Mouse (Mus musculus) spleen, adult 2 months (tissue): ENCODE data around the gene Epha10. TPM values are rescaled to one million over a fixed set of nuclear protein-coding genes. Genes with fewer than 3 reads are reported as not detected.

Source experiments
- DNase-seq, 2 experiments: peaks; one replicate each; pipeline versions ENCODE4 v3.0.0 to v3.0.0-alpha.2; 2012 to 2021; ENCODE audit warnings: low spot score in 2 of 2, low read depth in 1 of 2
- H3K27ac ChIP-seq: fragments of 200-500 bp; 2 replicates; pipeline ENCODE4 v1.5.1; 2012; ENCODE audit warnings: low read length, inconsistent platforms; ENCODE audit not compliant: insufficient read depth
- H3K27me3 ChIP-seq: fragments of 200-500 bp; 2 replicates; pipeline ENCODE4 v1.6.1; 2012; ENCODE audit warnings: mild to moderate bottlenecking, moderate library complexity, low read length, inconsistent platforms; ENCODE audit not compliant: control insufficient read depth, insufficient read depth
- H3K36me3 ChIP-seq: fragments of 200-500 bp; 2 replicates; pipeline ENCODE4 v1.6.1; 2012; ENCODE audit warnings: mild to moderate bottlenecking, low read length, inconsistent platforms; ENCODE audit not compliant: control insufficient read depth, insufficient read depth
- H3K4me1 ChIP-seq: fragments of 200-500 bp; 2 replicates; pipeline ENCODE4 v1.6.1; 2011; ENCODE audit warnings: inconsistent platforms; ENCODE audit not compliant: control insufficient read depth, insufficient read depth, insufficient read length
- H3K4me3 ChIP-seq: fragments of 200-500 bp; 2 replicates; pipeline ENCODE4 v1.5.1; 2011; ENCODE audit warnings: mild to moderate bottlenecking, inconsistent platforms; ENCODE audit not compliant: insufficient read depth, insufficient read length; ENCODE audit errors: extremely low read depth
- CTCF ChIP-seq: fragments of 200-500 bp; IDR thresholded peaks from 2 replicates; pipeline ENCODE4 v1.5.1; 2011; ENCODE audit warnings: mild to moderate bottlenecking, inconsistent platforms; ENCODE audit not compliant: insufficient read depth, insufficient read length, insufficient replicate concordance; ENCODE audit errors: extremely low read depth
- POLR2A ChIP-seq: fragments of 200-500 bp; IDR thresholded peaks from 2 replicates; pipeline ENCODE4 v1.6.1; 2011; ENCODE audit warnings: low read depth, low read length, inconsistent platforms
- WGBS: fragments of 180-500 bp; shearing (Covaris S2); methylation state at CpG from one replicate; pipeline ENCODE4 v1.1.7; 2018; 5-methylcytosine and 5-hydroxymethylcytosine counted together
- polyA plus RNA-seq: library from polyadenylated mRNA; depleted of rRNA; stranded (reverse); fragments of >200 nt; gene quantifications from 2 replicates; pipeline ENCODE4 v1.2.3, GENCODE M21; 2012

Gene Epha10
- polyA plus RNA-seq, 1 experiment = not detected

DNA sequence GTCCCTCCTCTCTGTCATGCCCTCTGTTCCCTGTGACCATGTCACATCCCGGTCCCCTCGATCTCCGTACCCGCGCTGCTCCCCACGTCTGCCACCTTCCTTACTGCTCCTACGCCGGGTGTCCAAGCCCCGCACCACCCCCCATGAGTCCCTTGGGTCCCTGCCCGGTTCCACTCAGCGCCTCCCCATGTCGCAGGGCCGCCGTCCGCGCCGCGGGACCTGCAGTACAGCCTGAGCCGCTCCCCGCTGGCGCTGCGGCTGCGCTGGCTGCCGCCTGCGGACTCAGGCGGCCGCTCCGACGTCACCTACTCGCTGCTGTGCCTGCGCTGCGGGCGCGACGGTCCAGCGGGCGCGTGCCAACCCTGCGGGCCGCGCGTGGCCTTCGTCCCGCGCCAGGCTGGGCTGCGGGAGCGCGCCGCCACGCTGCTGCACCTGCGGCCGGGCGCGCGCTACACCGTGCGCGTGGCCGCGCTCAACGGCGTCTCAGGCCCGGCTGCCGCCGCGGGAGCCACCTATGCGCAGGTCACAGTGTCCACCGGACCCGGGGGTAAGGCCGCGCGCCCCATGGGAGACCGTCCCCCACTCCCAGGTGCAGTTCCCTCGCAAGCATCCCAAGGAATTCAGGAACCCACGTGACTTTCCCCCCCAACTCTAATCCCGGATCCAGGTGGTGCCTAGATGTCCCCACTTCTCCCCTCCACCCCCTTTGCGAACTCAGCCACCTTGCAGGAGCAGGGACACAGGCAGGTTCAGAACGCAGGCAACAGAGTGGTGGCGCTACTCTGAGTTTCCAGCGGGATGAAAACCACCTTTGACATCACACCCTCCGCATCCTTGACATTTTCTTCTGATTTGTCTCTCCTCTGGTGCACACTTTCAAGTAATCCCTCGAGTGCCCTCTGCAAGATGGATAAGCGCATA lies 14.1 kb downstream of the Epha10 start:
- Histone ChIP-seq H3K27ac (no peak overlapping the region), H3K4me1 (peaks cover 3% of the 10 kb centered on the region; the same call in 1 of the 2 replicates), H3K36me3 (no peaks in the 10 kb centered on the region), H3K27me3 (peaks cover 9% of the 10 kb centered on the region), H3K4me3 (no peak overlapping the region)
- DNase-seq = no peak
- WGBS = 5% methylated on average over 83 of the region's 83 CpGs
- TF ChIP-seq CTCF = no peak
- TF ChIP-seq POLR2A = no peak

GRCm38 (mm10) chr4:124898428-124898827 lies 17.7 kb downstream of the Epha10 start:
- H3K27me3 ChIP-seq = peaks cover 9% of the 10 kb centered on the region
- 73% methylated on average over 10 of the region's 10 CpGs for WGBS
- no peak overlapping the region for H3K4me3 ChIP-seq
- H3K4me1 ChIP-seq = peaks cover 3% of the 10 kb centered on the region; the same call in 1 of the 2 replicates
- TF ChIP-seq CTCF (no peak), POLR2A (no peak)
- no peak for DNase-seq
- no peak overlapping the region for H3K27ac ChIP-seq
- H3K36me3 ChIP-seq = no peaks in the 10 kb centered on the region

- H3K36me3 ChIP-seq = no peaks in the 10 kb centered on the region
- no peaks in the 10 kb centered on the region for H3K4me1 ChIP-seq
- TF ChIP-seq POLR2A (no peak), CTCF (no peak)
- no peak overlapping the region for H3K4me3 ChIP-seq
- 57% methylated on average over 5 of the region's 5 CpGs for WGBS
- no peak overlapping the region for H3K27ac ChIP-seq
- DNase-seq = no peak
- peaks cover 2% of the 10 kb centered on the region; the same call in 1 of the 2 replicates for H3K27me3 ChIP-seq
Observed at GRCm38 (mm10) chr4:124899906-124900305, 19.2 kb downstream of the Epha10 start.

DNA sequence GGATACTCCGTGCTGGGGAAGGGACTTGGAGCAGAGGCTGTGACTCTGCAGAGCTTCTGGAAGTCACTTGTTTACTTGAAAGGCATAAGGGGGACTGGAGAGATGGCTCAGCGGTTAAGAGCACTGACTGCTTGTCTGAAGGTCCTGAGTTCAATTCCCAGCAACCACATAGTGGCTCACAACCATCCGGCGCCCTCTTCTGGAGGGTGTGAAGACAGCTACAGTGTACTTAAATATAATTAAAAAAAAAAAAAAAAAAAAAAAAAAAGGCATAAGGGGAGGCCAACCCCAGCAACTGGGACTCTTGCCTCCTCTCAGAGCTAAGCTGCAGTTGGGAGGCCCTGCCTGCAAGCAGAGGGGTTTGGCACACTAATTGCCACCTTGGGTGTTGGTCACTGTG lies 24.7 kb downstream of the Epha10 start:
- H3K27ac ChIP-seq = no peak overlapping the region
- no peak overlapping the region for H3K4me3 ChIP-seq
- H3K4me1 ChIP-seq = no peaks in the 10 kb centered on the region
- no peak for DNase-seq
- H3K36me3 ChIP-seq = no peaks in the 10 kb centered on the region
- WGBS = 63% methylated on average over 4 of the region's 4 CpGs
- no peaks in the 10 kb centered on the region for H3K27me3 ChIP-seq
- no peak for TF ChIP-seq POLR2A
- no peak for TF ChIP-seq CTCF

DNA sequence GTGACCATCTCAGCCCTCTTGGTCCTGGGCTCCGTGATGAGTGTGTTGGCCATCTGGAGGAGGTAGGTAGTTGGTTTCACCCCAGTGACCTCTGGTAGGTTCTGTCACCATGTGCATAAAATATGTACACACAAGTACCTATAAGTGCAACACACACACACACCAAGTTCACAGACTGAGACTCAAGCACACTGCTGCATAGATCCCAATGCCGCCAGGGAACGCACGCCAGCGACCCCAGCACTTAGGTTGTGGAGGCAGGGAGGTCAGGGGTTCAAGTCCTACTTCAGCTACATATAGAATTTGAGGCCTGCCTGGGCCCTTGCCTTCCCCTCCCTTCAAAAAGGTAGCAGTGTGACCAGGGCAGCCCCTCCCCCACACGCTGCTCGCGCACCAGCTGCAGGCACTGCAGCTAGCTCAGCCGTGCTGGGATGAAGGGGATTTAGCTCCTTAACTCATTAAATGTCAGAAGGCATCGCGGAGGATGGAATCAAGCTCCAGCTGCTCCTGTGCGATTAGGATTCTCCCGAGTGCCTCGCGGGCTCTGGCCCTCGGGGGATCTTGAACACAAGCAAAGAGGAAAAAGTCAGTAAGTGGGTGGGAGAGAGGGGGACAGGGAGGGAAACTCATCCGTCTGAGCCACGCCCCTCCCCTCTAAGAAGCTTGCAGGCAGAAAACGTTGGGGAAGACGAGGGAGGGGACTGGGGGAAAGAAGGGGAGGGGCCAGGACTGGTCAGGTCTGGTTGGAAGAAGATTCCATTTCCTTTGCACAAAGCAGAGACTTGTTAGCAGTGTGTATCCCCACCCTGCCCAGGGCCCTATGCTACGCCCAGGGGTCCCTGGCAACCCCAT lies 25.5 kb downstream of the Epha10 start:
- no peak overlapping the region for H3K27ac ChIP-seq
- TF ChIP-seq POLR2A = no peak
- TF ChIP-seq CTCF = no peak
- no peak for DNase-seq
- H3K27me3 ChIP-seq = no peaks in the 10 kb centered on the region
- no peaks in the 10 kb centered on the region for H3K36me3 ChIP-seq
- no peak overlapping the region for H3K4me3 ChIP-seq
- no peaks in the 10 kb centered on the region for H3K4me1 ChIP-seq
- WGBS = 28% methylated on average over 21 of the region's 21 CpGs

DNA sequence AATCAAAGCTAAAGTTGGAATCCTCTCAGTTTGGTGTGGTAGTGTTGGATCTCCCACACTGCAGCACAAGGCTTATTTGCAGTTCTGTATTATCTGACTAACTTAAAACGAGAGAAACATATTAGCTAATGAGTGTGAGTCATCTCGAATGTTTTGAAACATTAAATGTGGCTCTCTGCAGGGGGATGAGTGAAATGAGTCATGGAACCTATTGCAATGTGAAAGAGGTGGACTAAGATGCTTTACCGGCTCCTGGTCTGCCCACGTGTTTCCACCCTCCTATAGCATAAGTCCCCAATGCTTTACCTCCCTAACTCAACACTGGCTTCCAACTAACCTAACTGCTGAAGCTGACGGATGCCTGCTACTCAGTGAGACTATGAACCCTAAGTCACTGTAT lies 47.4 kb downstream of the Epha10 start:
- Histone ChIP-seq H3K36me3 (peaks cover 2% of the 10 kb centered on the region; the same call in 1 of the 2 replicates), H3K4me1 (no peaks in the 10 kb centered on the region), H3K27me3 (no peaks in the 10 kb centered on the region), H3K4me3 (no peak overlapping the region), H3K27ac (no peak overlapping the region)
- TF ChIP-seq POLR2A (no peak), CTCF (no peak)
- no peak for DNase-seq
- WGBS = 89% methylated on average over 5 of the region's 5 CpGs
